Mouse (Mus musculus) layer of hippocampus, adult 9-10 months (tissue): Measurements from ENCODE around the gene Polrmt.
"Not testable (repeated sequence)": the region's sequence is repeated elsewhere in the genome, so short reads cannot be mapped to it uniquely, and the experiment has no call there.

Experiments used
- DNase-seq: peaks from one replicate; pipeline ENCODE4 v3.0.0; 2022; ENCODE audit warnings: low spot score

Polrmt gene

GRCm38 (mm10) chr10:79774486-79775279, 28.3 kb upstream of the Polrmt start:
- DNase-seq = no peak

- DNase-seq = no peak
Measured at GRCm38 (mm10) chr10:79773208-79773607, 26.8 kb upstream of the Polrmt start.

- DNase-seq = no peak
Measured at GRCm38 (mm10) chr10:79772320-79772719, 25.9 kb upstream of the Polrmt start.

- no peak for DNase-seq
Measured at GRCm38 (mm10) chr10:79769329-79769728, 22.9 kb upstream of the Polrmt start.

- DNase-seq = peak; percentile 63
Measured at GRCm38 (mm10) chr10:79768400-79768799, 22.0 kb upstream of the Polrmt start.

GRCm38 (mm10) chr10:79767372-79768244, 21.2 kb upstream of the Polrmt start:
- DNase-seq = peak; percentile 81

GRCm38 (mm10) chr10:79766508-79767325, 20.3 kb upstream of the Polrmt start, which contains the start of gene Rnf126:
Gene Rnf126 (minus strand): TSS chr10:79766952.
- peak; percentile 96 for DNase-seq

- DNase-seq = no peak
Measured at GRCm38 (mm10) chr10:79766001-79766507, 19.7 kb upstream of the Polrmt start.

- DNase-seq = no peak
Measured at GRCm38 (mm10) chr10:79765228-79765745, 18.9 kb upstream of the Polrmt start.

GRCm38 (mm10) chr10:79764234-79764633, 17.9 kb upstream of the Polrmt start:
- no peak for DNase-seq

- no peak for DNase-seq
Measured at GRCm38 (mm10) chr10:79762875-79763274, 16.5 kb upstream of the Polrmt start.

- DNase-seq = no peak
Measured at GRCm38 (mm10) chr10:79760603-79761143, 14.3 kb upstream of the Polrmt start.

GRCm38 (mm10) chr10:79759675-79760074, 13.3 kb upstream of the Polrmt start:
- not testable (repeated sequence) for DNase-seq

GRCm38 (mm10) chr10:79756660-79757059, 10.3 kb upstream of the Polrmt start:
- no peak for DNase-seq

- no peak for DNase-seq
Measured at GRCm38 (mm10) chr10:79755854-79756253, 9.5 kb upstream of the Polrmt start.

GRCm38 (mm10) chr10:79754856-79755516, 8.6 kb upstream of the Polrmt start, which contains the start of gene Fgf22:
Gene Fgf22 (plus strand): TSS chr10:79755076.
- peak; percentile 36 for DNase-seq

GRCm38 (mm10) chr10:79748496-79748895, 2.1 kb upstream of the Polrmt start:
- DNase-seq = no peak

GRCm38 (mm10) chr10:79746774-79747151, 382 bp upstream of the Polrmt start:
- no peak for DNase-seq

GRCm38 (mm10) chr10:79745411-79745810, 970 bp downstream of the Polrmt start:
- DNase-seq = no peak

- no peak for DNase-seq
Measured at GRCm38 (mm10) chr10:79743650-79744365, 2.6 kb downstream of the Polrmt start.
